Mouse (Mus musculus): ENCODE measurements at regions not wholly inside any gene's neighbourhood (a gene's known extent, or its start where the extent isn't known, plus 50 kb on each side); places are given as distances from the start of the nearest gene placed in this dataset.
A peak's percentile ranks its signal among the peaks of the same experiment; 100 is the strongest.

GRCm38 (mm10) chr7:34507858-34508257 lies 114.7 kb upstream of the Lsm14a start:
- DNase-seq (ENCODE audit: extremely low spot score in 1 of 2, low spot score in 1 of 2): no peak

- no peak for DNase-seq (ENCODE audit: extremely low spot score in 1 of 2, low spot score in 1 of 2)
Measured at GRCm38 (mm10) chr7:34506816-34507215, 113.7 kb upstream of the Lsm14a start.

- DNase-seq (ENCODE audit: extremely low spot score in 1 of 2, low spot score in 1 of 2): no peak
Measured at GRCm38 (mm10) chr7:34493892-34494291, 100.8 kb upstream of the Lsm14a start.

GRCm38 (mm10) chr7:34484908-34485598 lies 91.9 kb upstream of the Lsm14a start:
- DNase-seq (ENCODE audit: extremely low spot score in 1 of 2, low spot score in 1 of 2): no peak

- DNase-seq (ENCODE audit: extremely low spot score in 1 of 2, low spot score in 1 of 2): no peak
Measured at GRCm38 (mm10) chr7:34483368-34483767, 90.3 kb upstream of the Lsm14a start.

GRCm38 (mm10) chr7:34480771-34481170 lies 87.7 kb upstream of the Lsm14a start:
- no peak for DNase-seq (ENCODE audit: extremely low spot score in 1 of 2, low spot score in 1 of 2)

- no peak for DNase-seq (ENCODE audit: extremely low spot score in 1 of 2, low spot score in 1 of 2)
Measured at GRCm38 (mm10) chr7:34471003-34471402, 77.9 kb upstream of the Lsm14a start.

GRCm38 (mm10) chr7:34462069-34462468 lies 69.0 kb upstream of the Lsm14a start:
- DNase-seq (ENCODE audit: extremely low spot score in 1 of 2, low spot score in 1 of 2): peak in 1 of 2 experiments; percentile 23

GRCm38 (mm10) chr7:34459834-34460495 lies 66.8 kb upstream of the Lsm14a start:
- no peak for DNase-seq (ENCODE audit: extremely low spot score in 1 of 2, low spot score in 1 of 2)

- no peak for DNase-seq (ENCODE audit: extremely low spot score in 1 of 2, low spot score in 1 of 2)
Measured at GRCm38 (mm10) chr7:34458851-34459250, 65.7 kb upstream of the Lsm14a start.

GRCm38 (mm10) chr7:34448364-34448763 lies 55.2 kb upstream of the Lsm14a start:
- no peak for DNase-seq (ENCODE audit: extremely low spot score in 1 of 2, low spot score in 1 of 2)

GRCm38 (mm10) chr7:34444263-34444662 lies 51.1 kb upstream of the Lsm14a start:
- no peak for DNase-seq (ENCODE audit: extremely low spot score in 1 of 2, low spot score in 1 of 2)

All from frontal cortex, adult 2 months (tissue).